Mouse (Mus musculus) forebrain, embryonic 16.5 days (tissue): ENCODE measurements at regions not wholly inside any gene's neighbourhood (a gene's known extent, or its start where the extent isn't known, plus 50 kb on each side); places are given as distances from the start of the nearest gene placed in this dataset.

ENCODE experiments used
- ATAC-seq: fragments of 200-750 bp; cut with Nextera tagmentation; 2 replicates; pipeline ENCODE4 v1.8.0; 2017; ENCODE audit warnings: mild to moderate bottlenecking, moderate library complexity
- H3K27ac ChIP-seq: fragments of 300-500 bp; sonication (generic); 2 replicates; pipeline ENCODE4 v1.5.1; 2014; ENCODE audit warnings: low read length, control low read depth
- H3K27me3 ChIP-seq: fragments of 300-500 bp; sonication (generic); replicated peaks from 2 replicates; pipeline ENCODE4 v1.6.1; 2014; ENCODE audit warnings: low read length; ENCODE audit not compliant: control insufficient read depth, insufficient read depth
- H3K36me3 ChIP-seq: fragments of 300-500 bp; sonication (generic); 2 replicates; pipeline ENCODE4 v1.6.1; 2014; ENCODE audit not compliant: control insufficient read depth, insufficient read depth
- H3K4me1 ChIP-seq: fragments of 300-500 bp; sonication (generic); replicated peaks from 2 replicates; pipeline ENCODE4 v1.6.1; 2014; ENCODE audit warnings: low read length; ENCODE audit not compliant: control insufficient read depth, insufficient read depth
- H3K4me2 ChIP-seq: fragments of 300-500 bp; sonication (generic); 2 replicates; pipeline ENCODE4 v1.6.1; 2014; ENCODE audit warnings: mild to moderate bottlenecking, low read length, control low read depth
- H3K4me3 ChIP-seq: fragments of 300-500 bp; sonication (generic); replicated peaks from 2 replicates; pipeline ENCODE4 v1.5.1; 2014; ENCODE audit warnings: mild to moderate bottlenecking, low read length, control low read depth
- H3K9ac ChIP-seq: fragments of 300-500 bp; sonication (generic); replicated peaks from 2 replicates; pipeline ENCODE4 v1.6.1; 2014; ENCODE audit warnings: low read depth, low read length, control low read depth
- H3K9me3 ChIP-seq: fragments of 300-500 bp; sonication (generic); 2 replicates; pipeline ENCODE4 v1.6.1; 2016; ENCODE audit warnings: low read length; ENCODE audit not compliant: control insufficient read depth
- WGBS: fragments of 180-500 bp; shearing (Covaris S2); extraction: QIAGEN DNeasy Blood & Tissue Kit; methylation state at CpG from one replicate; pipeline ENCODE4 v1.1.7; 2014; 5-methylcytosine and 5-hydroxymethylcytosine counted together

GRCm38 (mm10) chr14:92820061-92820460, 1070.4 kb downstream of the Pcdh9 start:
- no peak for ATAC-seq
- H3K4me1 ChIP-seq, result no peaks in the 10 kb centered on the region
- H3K27me3 ChIP-seq, result no peaks in the 10 kb centered on the region
- H3K9me3 ChIP-seq, result no peaks in the 10 kb centered on the region
- no peak overlapping the region for H3K27ac ChIP-seq
- no peak overlapping the region for H3K9ac ChIP-seq
- 62% methylated on average over 2 of the region's 2 CpGs for WGBS
- H3K4me2 ChIP-seq, result no peak overlapping the region
- H3K4me3 ChIP-seq, result no peak overlapping the region
- no peaks in the 10 kb centered on the region for H3K36me3 ChIP-seq
